Mouse (Mus musculus) liver, embryonic 13.5 days (tissue): ENCODE data around the gene Gp2. TPM values are rescaled to one million over a fixed set of nuclear protein-coding genes. Genes with fewer than 3 reads are reported as not detected.

Experiments
- ATAC-seq: fragments of 200-750 bp; cut with Nextera tagmentation; 2 replicates; pipeline ENCODE4 v1.8.0; 2017; ENCODE audit warnings: low read depth, mild to moderate bottlenecking, moderate number of reproducible peaks, moderate library complexity
- DNase-seq: peaks from one replicate; pipeline ENCODE4 v3.0.0; 2022
- H3K27ac ChIP-seq: fragments of 300-500 bp; sonication (generic); 2 replicates; pipeline ENCODE4 v1.5.1; 2015; ENCODE audit warnings: moderate library complexity, mild to moderate bottlenecking, inconsistent platforms
- H3K27me3 ChIP-seq: fragments of 300-500 bp; sonication (generic); 2 replicates; pipeline ENCODE4 v1.6.1; 2015; ENCODE audit warnings: mild to moderate bottlenecking, inconsistent platforms
- H3K36me3 ChIP-seq: fragments of 300-500 bp; sonication (generic); 2 replicates; pipeline ENCODE4 v1.6.1; 2015; ENCODE audit warnings: mild to moderate bottlenecking, inconsistent platforms
- H3K4me1 ChIP-seq: fragments of 300-500 bp; sonication (generic); replicated peaks from 2 replicates; pipeline ENCODE4 v1.6.1; 2015; ENCODE audit warnings: inconsistent platforms
- H3K4me2 ChIP-seq: fragments of 300-500 bp; sonication (generic); 2 replicates; pipeline ENCODE4 v1.6.1; 2015; ENCODE audit warnings: inconsistent platforms, mild to moderate bottlenecking, moderate library complexity
- H3K4me3 ChIP-seq: fragments of 300-500 bp; sonication (generic); replicated peaks from 2 replicates; pipeline ENCODE4 v1.5.1; 2015; ENCODE audit warnings: mild to moderate bottlenecking, inconsistent platforms
- H3K9ac ChIP-seq: fragments of 300-500 bp; sonication (generic); 2 replicates; pipeline ENCODE4 v1.6.1; 2015; ENCODE audit warnings: mild to moderate bottlenecking, inconsistent platforms
- H3K9me3 ChIP-seq: fragments of 300-500 bp; sonication (generic); replicated peaks from 2 replicates; pipeline ENCODE4 v1.6.1; 2016; ENCODE audit warnings: inconsistent platforms
- WGBS: fragments of 180-500 bp; shearing (Covaris S2); methylation state at CpG from one replicate; pipeline ENCODE4 v1.1.7; 2015; ENCODE audit not compliant: insufficient replicate concordance; 5-methylcytosine and 5-hydroxymethylcytosine counted together
- polyA plus RNA-seq: library from polyadenylated mRNA; unstranded; fragments of >200 nt; fragmentation: Nextera tagmentation; extraction: Ambion mirVana; gene quantifications from 2 replicates; pipeline ENCODE4 v1.2.1, GENCODE M21; 2015

The Gp2 gene
- not detected in 2 replicates for polyA plus RNA-seq

GRCm38 (mm10) chr7:119459185-119459584 lies at the start of gene Gp2:
TSS of gene Gp2 (minus strand) at chr7:119459285.
- Histone ChIP-seq H3K4me2 (no peak within 1 kb of the TSS), H3K27ac (no peak within 1 kb of the TSS), H3K4me1 (no peaks in the 10 kb centered on the region), H3K9me3 (no peaks in the 10 kb centered on the region), H3K27me3 (no peaks in the 10 kb centered on the region), H3K9ac (no peak within 1 kb of the TSS), H3K36me3 (no peaks in the 10 kb centered on the region), H3K4me3 (no peak within 1 kb of the TSS)
- no peak for ATAC-seq
- no peak for DNase-seq
- WGBS = 66% methylated on average over 6 of the region's 6 CpGs

DNA sequence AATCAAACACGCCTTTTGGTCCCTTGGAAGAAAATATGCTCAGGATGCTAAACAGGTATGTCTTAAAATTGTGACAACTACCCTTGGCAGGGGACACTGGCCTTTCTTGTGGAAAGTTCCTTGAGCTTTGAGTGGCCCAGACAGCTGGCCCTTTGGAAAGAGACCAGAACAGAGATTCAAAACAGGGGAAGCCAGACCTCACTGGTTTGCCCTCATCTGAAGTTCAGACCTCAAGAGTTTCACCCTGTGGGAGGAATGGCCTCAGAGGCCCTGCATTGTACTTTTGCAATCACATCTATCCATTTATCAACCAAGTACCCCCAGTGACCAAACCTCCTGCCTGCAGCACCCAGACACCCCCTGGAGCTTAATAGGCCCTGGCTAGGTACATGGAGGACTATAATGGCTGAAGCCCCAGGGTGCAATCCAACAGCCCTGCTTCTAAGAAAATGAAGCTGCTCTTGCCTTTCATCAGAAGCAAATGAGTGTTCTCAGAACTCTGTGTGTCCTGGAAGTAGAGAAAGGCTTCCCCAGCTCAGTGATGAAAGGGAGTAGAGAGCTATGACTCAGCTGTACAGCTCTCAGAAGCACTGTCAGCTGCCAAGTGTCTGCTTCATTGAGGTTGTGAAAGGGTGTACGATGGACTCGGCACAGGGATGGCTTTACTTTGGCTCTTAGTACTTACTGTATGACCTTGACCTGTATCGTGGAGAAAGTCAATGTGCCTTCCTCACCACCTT lies 31.1 kb upstream of the Gp2 start:
- 66% methylated on average over 4 of the region's 4 CpGs for WGBS
- H3K27ac ChIP-seq = no peak overlapping the region
- ATAC-seq = no peak

GRCm38 (mm10) chr7:119486683-119487082 lies 27.6 kb upstream of the Gp2 start:
- no peaks in the 10 kb centered on the region for H3K36me3 ChIP-seq
- H3K4me3 ChIP-seq = no peak overlapping the region
- no peak overlapping the region for H3K27ac ChIP-seq
- no peaks in the 10 kb centered on the region for H3K4me1 ChIP-seq
- no peaks in the 10 kb centered on the region for H3K9me3 ChIP-seq
- no peak overlapping the region for H3K9ac ChIP-seq
- DNase-seq = no peak
- H3K4me2 ChIP-seq = no peak overlapping the region
- 49% methylated on average over 5 of the region's 5 CpGs for WGBS
- no peak for ATAC-seq
- no peaks in the 10 kb centered on the region for H3K27me3 ChIP-seq

More for the DNA sequence above, 31.1 kb upstream of the Gp2 start:
- no peaks in the 10 kb centered on the region for H3K27me3 ChIP-seq
- H3K9ac ChIP-seq = no peak overlapping the region
- H3K4me2 ChIP-seq = no peak overlapping the region
- H3K4me3 ChIP-seq = no peak overlapping the region
- H3K36me3 ChIP-seq = no peaks in the 10 kb centered on the region
- DNase-seq = no peak
- no peaks in the 10 kb centered on the region for H3K9me3 ChIP-seq
- no peaks in the 10 kb centered on the region for H3K4me1 ChIP-seq

GRCm38 (mm10) chr7:119484154-119484553 lies 25.1 kb upstream of the Gp2 start:
- no peaks in the 10 kb centered on the region for H3K9me3 ChIP-seq
- DNase-seq (no peak), ATAC-seq (no peak)
- no peak overlapping the region for H3K4me2 ChIP-seq
- H3K9ac ChIP-seq = no peak overlapping the region
- 59% methylated on average over 4 of the region's 4 CpGs for WGBS
- no peak overlapping the region for H3K27ac ChIP-seq
- H3K4me1 ChIP-seq = no peaks in the 10 kb centered on the region
- no peaks in the 10 kb centered on the region for H3K27me3 ChIP-seq
- no peaks in the 10 kb centered on the region for H3K36me3 ChIP-seq
- no peak overlapping the region for H3K4me3 ChIP-seq

GRCm38 (mm10) chr7:119479256-119479655 lies 20.2 kb upstream of the Gp2 start, which contains the start of gene Umod:
TSS of gene Umod (minus strand) at chr7:119479282.
- no peaks in the 10 kb centered on the region for H3K27me3 ChIP-seq
- ATAC-seq (no peak), DNase-seq (no peak)

DNA sequence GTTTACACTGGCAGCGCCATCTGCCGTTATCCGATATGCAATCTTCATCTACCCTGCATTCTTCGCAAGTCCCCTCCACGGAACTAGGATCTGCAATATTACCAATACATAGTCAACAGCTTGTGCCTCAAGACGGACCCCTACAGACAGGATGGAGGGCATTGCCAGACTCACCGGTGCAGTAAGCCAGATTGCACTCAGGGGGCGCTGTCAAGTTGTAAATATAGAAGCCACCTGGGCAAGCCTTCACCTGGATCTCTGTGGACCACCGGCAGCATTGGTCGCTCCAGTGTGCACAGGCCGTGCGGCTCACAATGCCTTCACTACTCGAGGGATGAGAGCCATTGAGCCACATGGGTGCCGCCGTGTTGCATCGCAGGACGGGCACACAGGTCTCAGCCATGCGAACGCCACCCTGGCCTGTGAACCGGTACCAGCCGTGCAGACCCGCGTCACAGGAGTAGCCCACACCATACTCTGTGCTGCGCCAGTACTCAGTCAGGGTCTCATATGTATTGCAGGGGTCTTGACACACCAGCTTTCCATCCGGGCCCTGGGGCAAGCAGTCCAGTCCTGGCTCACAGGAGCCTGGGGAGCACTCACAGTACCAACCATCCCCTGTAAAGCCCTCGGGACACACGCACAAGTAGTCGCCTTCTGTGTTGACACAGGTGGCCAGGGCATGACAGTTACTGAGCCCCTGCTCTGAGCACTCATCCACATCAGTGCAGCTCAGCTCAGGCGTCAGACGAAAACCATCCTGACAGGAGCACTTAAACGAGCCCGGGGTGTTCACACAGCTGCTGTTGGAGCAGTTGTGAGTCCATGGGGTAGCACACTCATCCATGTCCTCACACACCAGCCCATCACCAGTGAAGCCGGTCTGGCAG lies 17.7 kb upstream of the Gp2 start:
- Histone ChIP-seq H3K4me3 (no peak overlapping the region), H3K27me3 (no peaks in the 10 kb centered on the region), H3K36me3 (no peaks in the 10 kb centered on the region), H3K4me1 (no peaks in the 10 kb centered on the region), H3K27ac (no peak overlapping the region), H3K9ac (no peak overlapping the region), H3K9me3 (no peaks in the 10 kb centered on the region), H3K4me2 (no peak overlapping the region)
- 62% methylated on average over 33 of the region's 33 CpGs for WGBS
- ATAC-seq (0 out of 2 replicates have a peak, but pooled peaks have one; percentile 31), DNase-seq (no peak)

More at GRCm38 (mm10) chr7:119479256-119479655, 20.2 kb upstream of the Gp2 start, which contains the start of gene Umod:
- Histone ChIP-seq H3K36me3 (no peaks in the 10 kb centered on the region), H3K4me2 (no peak within 1 kb of the TSS), H3K9me3 (no peaks in the 10 kb centered on the region), H3K27ac (no peak within 1 kb of the TSS), H3K9ac (no peak within 1 kb of the TSS), H3K4me1 (no peaks in the 10 kb centered on the region), H3K4me3 (no peak within 1 kb of the TSS)

GRCm38 (mm10) chr7:119454192-119454591 lies 4.9 kb downstream of the Gp2 start:
- H3K4me1 ChIP-seq = no peaks in the 10 kb centered on the region
- H3K4me2 ChIP-seq = no peak overlapping the region
- no peaks in the 10 kb centered on the region for H3K36me3 ChIP-seq
- DNase-seq (no peak), ATAC-seq (no peak)
- no peak overlapping the region for H3K4me3 ChIP-seq
- no peak overlapping the region for H3K9ac ChIP-seq
- H3K27ac ChIP-seq = no peak overlapping the region
- 59% methylated on average over 7 of the region's 7 CpGs for WGBS
- no peaks in the 10 kb centered on the region for H3K27me3 ChIP-seq
- H3K9me3 ChIP-seq = no peaks in the 10 kb centered on the region

GRCm38 (mm10) chr7:119443849-119444248 lies 15.2 kb downstream of the Gp2 start:
- Histone ChIP-seq H3K27me3 (no peaks in the 10 kb centered on the region), H3K4me2 (no peak overlapping the region), H3K9me3 (no peaks in the 10 kb centered on the region), H3K4me1 (no peaks in the 10 kb centered on the region), H3K4me3 (no peak overlapping the region), H3K9ac (no peak overlapping the region), H3K27ac (no peak overlapping the region), H3K36me3 (no peaks in the 10 kb centered on the region)
- 48% methylated on average over 4 of the region's 4 CpGs for WGBS
- ATAC-seq (no peak), DNase-seq (no peak)

DNA sequence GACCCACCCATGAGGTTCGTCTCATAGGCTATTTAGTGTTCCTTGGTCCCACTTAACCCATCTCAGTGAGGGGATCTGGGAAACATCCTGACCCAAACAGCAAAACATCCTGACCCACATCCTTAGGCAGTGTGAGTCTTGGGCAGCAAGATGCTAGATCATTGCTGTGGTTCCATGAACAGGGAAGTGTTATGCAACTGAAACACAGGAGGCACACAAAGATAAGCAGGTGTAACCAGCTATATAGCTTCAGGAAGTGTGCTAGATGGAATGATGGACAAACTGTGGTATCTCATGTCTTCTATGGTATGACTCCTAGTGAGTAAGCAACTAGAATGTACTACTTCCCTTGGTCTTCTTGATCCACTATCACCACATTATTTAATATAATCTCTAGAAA lies 17.1 kb downstream of the Gp2 start:
- no peak overlapping the region for H3K27ac ChIP-seq
- H3K9ac ChIP-seq = no peak overlapping the region
- H3K9me3 ChIP-seq = no peaks in the 10 kb centered on the region
- no peak overlapping the region for H3K4me2 ChIP-seq
- H3K36me3 ChIP-seq = no peaks in the 10 kb centered on the region
- no peaks in the 10 kb centered on the region for H3K4me1 ChIP-seq
- H3K27me3 ChIP-seq = no peaks in the 10 kb centered on the region
- ATAC-seq (no peak), DNase-seq (no peak)
- 20% methylated on average over 1 of the region's 1 CpGs for WGBS
- no peak overlapping the region for H3K4me3 ChIP-seq

DNA sequence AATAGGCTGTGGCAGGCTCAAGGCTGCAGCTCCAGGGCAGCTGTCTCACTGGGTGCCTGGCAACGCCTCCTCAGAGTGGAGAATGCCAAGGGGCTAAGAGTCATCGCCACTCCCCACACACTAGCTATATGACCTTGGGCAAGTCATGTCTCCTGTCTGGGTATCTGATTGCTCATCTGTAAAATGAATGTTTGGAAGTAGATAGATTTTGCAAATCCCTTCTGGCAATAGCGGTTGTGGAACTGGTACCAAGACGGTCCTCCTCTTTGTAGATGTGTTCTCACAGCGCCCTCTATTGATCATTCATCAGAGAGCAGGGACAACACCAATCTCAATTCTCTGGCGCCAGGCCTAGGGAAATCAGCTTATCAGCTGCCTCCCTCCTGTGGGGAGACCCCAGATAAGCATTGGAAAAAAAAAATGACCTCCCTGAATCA lies 31.9 kb downstream of the Gp2 start:
- WGBS = 17% methylated on average over 6 of the region's 6 CpGs
- H3K4me1 ChIP-seq = no peaks in the 10 kb centered on the region
- H3K27ac ChIP-seq = no peak overlapping the region
- peak; percentile 8 for DNase-seq
- ATAC-seq = no peak
- no peak overlapping the region for H3K9ac ChIP-seq
- H3K27me3 ChIP-seq = no peaks in the 10 kb centered on the region
- H3K9me3 ChIP-seq = no peaks in the 10 kb centered on the region
- no peak overlapping the region for H3K4me3 ChIP-seq
- H3K36me3 ChIP-seq = no peaks in the 10 kb centered on the region
- no peak overlapping the region for H3K4me2 ChIP-seq

GRCm38 (mm10) chr7:119420730-119421129 lies 38.4 kb downstream of the Gp2 start:
- Histone ChIP-seq H3K4me1 (no peaks in the 10 kb centered on the region), H3K9me3 (no peaks in the 10 kb centered on the region), H3K27ac (no peak overlapping the region), H3K4me3 (no peak overlapping the region), H3K9ac (no peak overlapping the region), H3K36me3 (no peaks in the 10 kb centered on the region), H3K27me3 (no peaks in the 10 kb centered on the region), H3K4me2 (no peak overlapping the region)
- whole genome bisulfite sequencing = 20% methylated on average over 2 of the region's 2 CpGs
- DNase-seq (no peak), ATAC-seq (no peak)
